Mouse (Mus musculus) c-Kit-positive CD71-negative TER-119-negative erythroid progenitor cells, embryonic 14.5 days (primary cell): ENCODE measurements at regions not wholly inside any gene's neighbourhood (a gene's known extent, or its start where the extent isn't known, plus 50 kb on each side); places are given as distances from the start of the nearest gene placed in this dataset.

Experiments
- DNase-seq: peaks from one replicate; pipeline ENCODE4 v3.0.0-alpha.2; 2013; ENCODE audit warnings: low read depth

DNA sequence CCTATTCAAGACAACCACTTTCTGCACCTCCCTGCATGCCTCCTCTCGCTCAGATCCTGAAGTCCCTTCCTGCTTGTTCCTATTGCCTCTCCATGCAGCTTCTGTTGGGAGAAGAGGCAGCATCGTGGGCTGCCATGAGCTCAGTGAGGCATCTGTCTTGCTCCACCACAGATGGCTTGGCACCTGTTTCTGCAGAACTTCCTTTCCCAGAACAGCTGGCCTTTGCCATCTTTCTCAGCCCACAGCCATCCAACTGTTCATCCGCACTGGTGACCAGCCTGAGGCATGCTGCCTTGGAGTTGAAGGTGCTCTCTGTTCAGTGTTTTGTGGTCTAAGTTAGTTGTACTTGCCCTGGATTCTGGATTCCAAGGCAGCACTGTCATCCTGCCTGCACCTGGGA lies 312.5 kb downstream of the Cmpk2 start:
- DNase-seq = no peak

DNA sequence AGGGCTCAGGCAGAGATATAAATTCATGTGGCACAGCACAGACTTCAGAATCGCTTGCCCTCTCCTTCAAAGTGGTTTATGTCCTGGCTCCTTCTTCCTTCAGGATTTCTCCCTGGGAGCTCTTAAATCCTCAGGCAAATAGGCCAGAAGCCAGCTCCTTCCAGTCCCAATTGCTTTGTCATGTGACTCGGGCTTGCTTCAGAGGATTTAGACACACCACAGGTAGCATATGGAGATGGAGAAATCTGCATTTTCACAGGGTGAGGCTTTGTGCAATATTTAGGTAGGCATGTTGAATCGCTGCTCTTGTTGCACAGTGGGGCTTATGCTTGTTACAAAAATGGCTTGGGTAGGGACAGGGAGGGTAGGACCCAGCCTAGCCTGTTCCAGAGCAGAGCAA lies 309.8 kb downstream of the Cmpk2 start:
- DNase-seq = no peak

GRCm38 (mm10) chr12:26776986-26777385 lies 308.0 kb downstream of the Cmpk2 start:
- DNase-seq = no peak

DNA sequence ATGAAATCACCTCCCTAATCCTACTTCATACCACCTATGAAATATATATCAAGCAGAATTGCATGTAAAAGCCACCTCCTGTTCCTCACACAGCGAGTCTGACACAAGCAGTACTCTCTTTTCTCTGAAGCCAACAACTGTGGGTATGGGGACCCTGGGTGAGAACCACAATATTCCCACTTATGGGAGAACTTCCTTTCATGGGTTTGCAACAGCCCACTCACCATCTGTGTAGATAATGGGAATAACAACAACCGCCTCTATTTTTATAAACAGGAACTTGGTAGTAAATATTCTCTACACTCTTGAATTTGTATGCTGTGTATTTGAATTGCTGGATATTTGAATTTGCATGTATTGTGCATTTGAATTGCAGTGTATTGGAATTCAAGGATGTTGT lies 305.0 kb downstream of the Cmpk2 start:
- no peak for DNase-seq

DNA sequence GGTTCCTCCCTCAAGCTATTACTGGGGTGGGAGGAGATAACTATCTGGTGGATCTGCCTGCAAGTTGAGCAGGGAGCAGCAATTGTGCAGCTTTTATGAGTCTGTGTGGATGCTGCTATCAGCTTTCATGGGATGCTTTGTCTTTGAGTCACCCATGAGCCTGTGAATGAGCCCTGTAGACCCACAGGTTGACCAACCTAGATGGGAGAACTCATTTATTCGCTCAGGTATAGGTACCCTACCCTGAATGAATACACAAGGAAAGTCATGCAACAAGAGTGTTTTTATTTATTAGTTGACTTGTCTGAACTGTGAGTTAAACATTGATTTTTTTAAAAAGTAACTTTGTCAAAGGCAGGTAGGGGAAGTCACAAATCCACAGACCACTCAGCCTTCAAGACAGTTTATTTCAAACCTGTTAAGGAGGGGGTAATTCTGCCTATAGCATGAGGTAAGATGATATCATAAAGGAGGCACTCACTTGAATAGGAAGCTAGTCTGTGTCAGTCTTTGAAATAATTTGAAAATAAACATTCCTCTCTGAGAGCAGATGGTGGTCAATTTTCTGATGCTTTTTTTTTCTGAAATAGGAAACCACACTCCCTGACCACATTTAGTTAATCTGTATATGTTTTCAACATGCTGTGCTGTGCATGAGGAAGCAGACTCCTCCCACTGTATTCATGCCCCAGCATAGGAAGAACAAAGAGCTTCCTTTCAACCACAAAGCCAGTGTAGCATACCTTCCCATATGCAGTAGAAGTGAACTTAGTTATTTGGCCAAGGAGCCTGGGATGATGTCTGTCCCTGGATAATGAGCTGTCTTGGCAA lies 302.0 kb downstream of the Cmpk2 start:
- no peak for DNase-seq

DNA sequence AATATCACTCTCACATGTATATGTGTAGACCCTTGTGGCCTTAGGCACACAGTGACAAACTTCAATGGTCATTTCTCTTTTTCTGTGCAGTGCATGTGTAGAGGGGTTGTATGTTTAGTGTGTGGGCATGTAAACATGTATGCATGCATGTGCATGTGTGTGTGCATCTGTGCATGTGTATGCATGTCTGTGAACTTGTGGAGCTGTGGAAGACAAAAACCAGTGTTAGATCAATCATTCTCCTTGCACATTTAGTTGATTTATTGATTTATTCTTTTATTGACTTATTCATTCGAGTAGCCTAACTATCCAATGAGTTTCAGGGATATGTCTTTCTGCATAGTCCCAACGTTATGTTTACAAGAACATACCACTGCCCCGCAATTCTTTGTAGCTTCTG lies 298.5 kb downstream of the Cmpk2 start:
- no peak for DNase-seq

GRCm38 (mm10) chr12:26758657-26759325 lies 289.8 kb downstream of the Cmpk2 start:
- DNase-seq = no peak

GRCm38 (mm10) chr12:26756284-26756683 lies 287.3 kb downstream of the Cmpk2 start:
- DNase-seq = no peak

DNA sequence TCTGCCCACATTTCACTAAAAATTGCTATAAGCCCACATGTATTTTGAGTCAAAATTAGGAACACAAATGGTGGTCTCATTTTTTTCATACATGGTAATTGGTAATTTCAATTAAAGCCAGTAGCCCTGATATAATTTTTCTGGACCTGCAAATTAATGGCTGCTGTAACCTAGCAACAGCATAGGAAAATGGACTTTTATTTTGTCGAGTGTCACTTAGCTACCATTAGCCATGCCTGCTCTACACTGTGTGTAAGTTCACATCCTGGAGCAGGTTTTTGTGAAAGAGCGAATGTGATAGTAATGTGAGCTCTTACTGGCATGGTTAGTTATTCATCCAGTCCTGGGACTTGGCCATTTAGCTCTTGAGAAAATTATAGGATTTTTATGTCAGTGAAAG lies 285.6 kb downstream of the Cmpk2 start:
- DNase-seq = no peak

GRCm38 (mm10) chr12:26734558-26734897 lies 265.5 kb downstream of the Cmpk2 start:
- DNase-seq = no peak

DNA sequence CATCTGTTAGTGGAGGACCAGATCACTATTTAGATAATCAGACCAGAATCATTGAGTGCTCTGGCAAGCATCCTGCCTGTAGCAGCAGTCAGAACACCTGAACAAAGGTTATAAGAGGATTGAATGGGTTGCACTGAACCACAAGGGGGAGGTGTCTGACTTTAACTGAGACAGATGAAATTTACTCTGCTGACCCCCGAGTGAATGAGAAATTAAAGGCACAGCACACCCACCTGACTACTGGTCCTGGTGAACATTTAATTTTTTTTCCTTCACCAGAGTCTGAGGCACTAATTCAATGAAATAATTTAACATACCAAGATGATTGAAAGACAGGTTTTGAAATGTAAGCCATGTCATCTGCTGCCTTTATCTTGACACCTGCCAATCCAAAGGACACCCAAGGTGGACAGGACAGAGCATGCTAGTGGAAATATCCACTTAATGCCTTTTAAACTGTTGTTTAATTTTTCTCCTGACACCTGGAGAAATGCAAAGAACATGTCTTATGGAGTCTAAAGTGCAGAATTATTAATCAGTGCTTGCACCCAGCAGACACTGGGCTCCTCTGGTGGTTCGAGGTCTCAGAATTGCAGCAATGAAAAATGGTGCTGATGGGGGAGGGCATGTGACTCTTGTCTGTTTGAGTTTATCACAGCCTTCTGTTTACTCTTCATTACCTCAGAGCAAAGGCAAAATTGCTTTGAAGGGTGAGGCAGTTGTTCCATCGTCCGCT lies 265.0 kb downstream of the Cmpk2 start:
- DNase-seq = no peak

DNA sequence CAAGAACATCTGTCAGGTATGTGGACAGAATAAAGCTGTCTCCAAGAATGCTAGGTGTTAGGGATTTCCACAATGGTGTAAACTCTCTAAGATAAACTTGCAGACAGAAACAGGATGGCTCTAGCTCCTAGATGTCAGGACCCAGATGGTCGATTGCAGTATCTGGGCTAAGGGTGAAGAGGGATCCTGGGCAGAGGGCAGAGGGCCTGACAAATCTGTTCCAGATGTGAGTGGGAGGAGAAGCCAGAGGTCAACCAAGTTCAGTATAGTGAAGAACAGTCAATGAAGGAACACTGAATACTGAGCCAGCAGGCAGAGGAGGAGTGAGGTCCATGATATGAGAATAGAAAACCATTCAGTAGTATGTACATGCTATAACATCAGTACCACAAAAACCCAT lies 254.4 kb downstream of the Cmpk2 start:
- DNase-seq = no peak

DNA sequence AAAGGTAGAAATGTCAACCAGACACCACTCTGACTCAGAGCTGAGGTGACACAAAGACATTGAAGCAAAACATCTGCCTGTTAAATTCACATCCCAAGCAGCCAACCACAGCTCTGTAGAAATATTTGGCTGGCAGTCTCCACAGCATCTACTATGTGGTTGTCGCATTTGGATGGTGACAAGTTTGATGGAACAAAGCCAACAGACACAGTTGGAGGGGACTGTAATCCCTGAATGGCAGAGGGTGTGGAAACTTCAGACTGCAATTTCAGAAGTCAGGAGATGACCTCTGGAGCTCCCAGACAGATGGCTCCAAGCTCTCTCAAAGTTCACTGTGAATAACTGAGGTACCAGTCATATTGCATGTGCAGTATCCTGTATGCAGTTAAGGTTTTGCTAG lies 229.8 kb downstream of the Cmpk2 start:
- DNase-seq = no peak

DNA sequence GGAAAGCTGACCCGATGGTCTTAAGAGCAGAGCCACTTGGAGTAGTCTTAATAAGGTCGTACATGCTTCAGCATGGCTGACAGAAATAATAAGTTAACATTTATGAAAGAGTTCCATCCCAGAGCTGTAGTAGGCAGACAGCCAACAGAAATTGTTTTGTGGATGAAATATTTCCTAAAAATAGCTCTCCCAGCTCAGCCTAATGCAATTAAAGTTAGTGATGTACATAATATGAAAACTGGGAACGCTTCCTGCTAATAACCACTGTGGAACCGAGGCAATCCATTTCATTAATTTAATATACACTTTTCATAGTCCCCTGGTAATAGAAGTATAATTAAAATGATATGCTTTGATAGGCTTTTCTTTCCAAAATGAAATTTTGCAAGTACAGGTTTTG lies 219.0 kb downstream of the Cmpk2 start:
- no peak for DNase-seq

DNA sequence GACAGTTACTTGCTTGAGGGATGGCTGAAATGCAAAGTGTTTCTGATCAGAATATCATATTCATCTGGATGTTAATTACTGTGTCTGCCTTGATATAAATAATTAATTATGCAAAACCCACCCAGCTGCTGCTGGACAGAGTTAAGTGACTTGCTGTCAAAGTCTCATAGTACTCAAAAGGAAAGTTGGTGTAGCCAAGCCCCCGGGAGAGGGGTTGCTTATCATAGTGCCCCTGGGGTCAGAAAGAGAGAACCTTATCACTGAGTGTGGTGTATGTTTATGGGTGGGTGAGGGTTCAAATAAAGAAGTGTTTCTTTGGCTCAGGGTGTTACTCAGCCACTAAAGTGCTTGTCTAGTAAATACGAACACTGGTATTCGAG lies 211.6 kb downstream of the Cmpk2 start:
- DNase-seq = no peak

- DNase-seq = no peak
Measured at GRCm38 (mm10) chr12:26679887-26680567, 211.0 kb downstream of the Cmpk2 start.

DNA sequence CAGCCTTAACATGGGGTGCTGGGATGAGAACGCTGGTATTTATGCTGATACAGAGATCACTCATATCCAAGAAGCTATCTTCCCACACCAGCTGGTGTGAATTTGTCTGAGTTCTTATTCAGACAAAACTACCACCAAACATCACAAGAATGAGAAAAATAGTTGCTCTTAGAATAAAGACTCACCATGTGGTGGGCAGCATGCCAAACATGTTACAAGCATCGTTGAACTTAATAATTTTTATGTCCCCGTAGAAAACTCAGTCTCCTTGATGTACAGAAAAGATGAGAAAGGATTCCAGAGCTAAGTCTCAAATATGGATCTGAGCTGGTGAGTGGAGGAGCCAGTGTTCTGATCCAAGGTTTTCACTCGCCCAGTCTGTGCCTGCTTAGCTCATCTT lies 196.5 kb downstream of the Cmpk2 start:
- DNase-seq = no peak

GRCm38 (mm10) chr12:26654251-26654650 lies 185.2 kb downstream of the Cmpk2 start:
- no peak for DNase-seq

DNA sequence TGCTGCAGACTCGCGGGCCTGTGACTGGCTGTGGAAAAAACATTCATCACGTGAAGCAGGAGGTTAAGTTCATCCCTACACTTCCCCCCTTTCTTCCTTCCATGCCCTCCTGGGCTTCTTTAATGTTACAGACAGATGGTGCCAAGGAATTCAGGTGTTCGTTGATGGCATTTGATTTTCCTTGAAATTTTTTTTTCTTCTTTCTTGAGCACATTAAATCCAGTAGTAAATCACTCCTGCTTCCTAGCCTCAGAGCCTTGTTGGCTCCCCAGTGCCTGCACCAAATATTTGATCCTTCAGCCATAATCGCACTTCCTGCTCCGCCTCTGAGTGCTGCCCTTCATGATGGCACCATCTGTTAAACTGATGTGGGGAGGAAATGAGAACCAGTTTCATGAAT lies 184.8 kb downstream of the Cmpk2 start:
- no peak for DNase-seq

GRCm38 (mm10) chr12:26646141-26646540 lies 177.1 kb downstream of the Cmpk2 start:
- no peak for DNase-seq

GRCm38 (mm10) chr12:26635665-26636241 lies 166.7 kb downstream of the Cmpk2 start:
- no peak for DNase-seq

- no peak for DNase-seq
Measured at GRCm38 (mm10) chr12:26635253-26635652, 166.2 kb downstream of the Cmpk2 start.
